Mouse (Mus musculus) cerebral cortex, adult 2 months (tissue): ENCODE results near the gene Casp8ap2.

Source experiments
- WGBS: fragments of 180-500 bp; shearing (Covaris S2); methylation state at CpG from one replicate; pipeline ENCODE4 v1.1.7; 2018; 5-methylcytosine and 5-hydroxymethylcytosine counted together

The Casp8ap2 gene

DNA sequence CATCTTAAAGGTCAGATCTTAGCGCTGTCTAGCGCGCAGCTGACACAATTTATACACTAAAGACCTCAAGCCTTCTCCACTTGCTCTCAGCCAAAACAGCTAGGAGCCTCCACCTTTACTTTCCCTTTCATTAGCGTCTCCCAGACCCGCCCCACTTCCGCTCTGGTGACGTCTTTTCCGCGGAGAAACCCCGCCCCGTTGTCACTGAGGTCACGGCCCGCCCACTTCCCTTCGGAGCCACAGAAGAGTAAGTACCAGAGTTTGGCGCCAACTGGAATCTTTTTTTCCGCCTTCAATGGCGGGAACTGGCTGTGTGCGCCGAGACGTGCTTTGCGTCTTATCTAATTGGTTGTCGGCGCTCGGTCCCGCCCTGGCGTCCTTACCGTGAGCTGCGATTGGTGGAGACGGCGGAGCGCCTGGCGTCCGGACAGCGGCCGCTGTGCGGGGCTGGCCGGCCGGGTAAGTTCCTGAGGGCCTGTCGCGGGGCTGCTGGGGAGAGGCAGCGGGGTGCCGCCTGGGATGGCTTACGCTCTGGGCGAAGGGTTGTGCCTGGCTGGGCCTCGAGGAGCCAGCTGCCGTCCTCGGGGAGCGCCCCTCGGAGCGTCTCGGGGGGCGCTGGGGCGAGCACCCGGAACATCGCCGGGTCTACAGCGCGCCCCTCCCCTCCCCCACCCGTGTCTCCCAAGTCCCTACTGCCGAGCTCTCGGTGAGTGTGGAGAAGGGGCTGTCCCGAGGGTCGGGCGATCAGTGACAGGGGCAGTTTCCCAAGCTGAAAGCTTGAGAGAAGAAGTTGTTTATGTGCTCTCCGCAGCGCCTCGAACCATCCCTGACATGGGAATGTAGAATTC lies at the start of gene Casp8ap2:
Gene Casp8ap2, plus strand, starts transcription at position 418 of the 848 bp plus-strand sequence.
- WGBS: under 1% methylated on average over 66 of the region's 67 CpGs

DNA sequence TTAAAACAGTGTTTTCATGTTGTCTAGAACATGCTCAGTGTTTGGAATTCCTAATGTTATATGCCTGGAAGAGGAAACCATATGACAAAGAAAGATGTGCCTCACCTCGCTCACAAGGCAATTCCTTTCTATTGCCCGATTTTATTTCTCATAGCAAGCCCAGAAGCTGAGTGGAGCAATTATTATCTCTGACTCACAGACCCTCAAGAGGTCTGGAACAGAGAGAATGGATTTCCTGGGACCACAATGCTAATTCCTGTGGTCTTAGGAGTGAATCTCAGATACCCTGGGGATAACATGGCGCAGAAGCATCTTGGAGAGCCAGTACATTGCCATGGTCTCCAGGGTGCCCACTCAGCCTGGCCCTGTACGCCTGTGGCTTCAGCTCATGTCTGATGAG lies 46.2 kb upstream of the Casp8ap2 start:
- 81% methylated on average over 4 of the region's 4 CpGs for WGBS

DNA sequence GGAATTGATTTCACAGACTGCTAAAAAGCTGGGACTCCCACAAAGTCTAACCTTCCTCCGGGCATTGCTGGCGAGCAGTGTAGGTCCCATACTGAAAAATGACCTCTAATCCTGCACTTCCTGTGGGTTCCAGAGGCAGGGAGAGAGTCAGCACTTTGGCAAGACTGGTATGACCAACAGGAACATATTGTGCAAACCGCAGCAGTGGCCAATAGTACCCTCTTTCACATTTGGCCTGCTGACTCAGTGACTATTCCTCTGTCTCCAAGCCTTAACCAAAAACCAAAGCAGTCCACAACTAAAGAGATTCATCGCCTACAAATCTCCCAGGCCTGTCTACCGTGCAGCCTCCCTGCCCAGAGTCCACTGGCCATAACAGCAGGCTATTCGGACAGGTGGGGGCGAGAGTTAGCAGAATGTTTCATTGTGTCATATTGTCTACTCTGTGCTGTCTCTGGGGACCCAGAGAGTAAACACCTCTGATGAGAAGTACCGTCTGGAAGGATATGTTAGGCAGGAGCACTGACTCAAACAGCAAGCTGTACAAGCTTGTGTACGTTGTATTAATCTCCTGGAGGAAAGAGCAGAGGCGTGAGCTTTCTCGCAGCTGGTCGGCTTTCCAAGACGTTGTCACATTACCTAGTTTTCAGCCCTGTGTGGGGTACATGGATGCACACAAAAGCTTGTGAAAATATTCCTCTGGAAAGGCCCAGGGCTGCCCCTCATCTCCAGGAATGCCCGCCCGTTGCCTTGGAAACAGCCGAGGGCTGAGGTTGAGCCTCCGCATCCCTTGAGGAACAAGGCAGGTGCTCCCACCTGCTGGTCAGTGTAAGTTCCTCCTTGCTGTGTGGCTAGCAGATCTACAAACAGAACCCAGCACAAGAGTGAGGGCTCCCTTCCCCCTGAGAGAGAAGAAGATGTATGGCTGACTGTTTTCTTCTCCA lies 45.0 kb upstream of the Casp8ap2 start:
- WGBS: 41% methylated on average over 17 of the region's 17 CpGs

DNA sequence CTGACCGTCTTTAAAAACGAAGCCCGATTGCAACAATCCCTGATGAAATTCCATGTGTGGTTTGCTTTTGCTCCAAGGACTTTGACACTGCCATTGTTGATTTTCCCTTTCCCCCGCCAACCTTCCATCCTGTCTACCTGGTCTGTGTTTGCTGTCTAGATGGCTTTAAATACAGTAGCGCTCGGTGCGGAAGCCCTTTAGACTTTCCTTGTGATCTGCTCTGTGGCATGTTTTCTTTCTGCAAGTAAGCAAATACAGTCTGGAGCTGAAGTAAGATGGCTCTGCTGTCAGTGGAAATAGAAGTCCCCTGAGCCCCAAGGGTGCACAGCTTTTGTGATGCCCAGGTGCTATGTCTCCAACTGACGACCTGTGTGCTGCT lies 44.3 kb upstream of the Casp8ap2 start:
- 67% methylated on average over 8 of the region's 8 CpGs for WGBS

DNA sequence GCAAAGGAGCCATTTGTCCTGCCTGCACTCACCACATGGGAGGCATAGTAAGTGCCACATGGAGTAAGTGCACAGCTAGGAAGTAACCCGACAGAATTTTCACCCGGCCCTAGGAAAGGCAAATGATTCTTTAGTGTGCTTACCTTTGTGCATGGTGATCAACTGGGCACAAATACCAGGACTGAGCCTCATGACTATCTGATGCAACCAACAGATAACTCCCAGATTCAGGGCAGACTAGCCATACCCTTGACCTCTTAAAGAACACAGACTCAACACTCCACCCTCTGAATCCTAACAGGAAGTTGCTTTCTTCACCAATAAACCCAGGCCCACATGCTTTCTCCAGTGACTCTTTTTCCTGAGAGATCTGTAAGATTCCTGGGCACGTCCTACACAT lies 43.8 kb upstream of the Casp8ap2 start:
- WGBS: 43% methylated on average over 3 of the region's 3 CpGs

DNA sequence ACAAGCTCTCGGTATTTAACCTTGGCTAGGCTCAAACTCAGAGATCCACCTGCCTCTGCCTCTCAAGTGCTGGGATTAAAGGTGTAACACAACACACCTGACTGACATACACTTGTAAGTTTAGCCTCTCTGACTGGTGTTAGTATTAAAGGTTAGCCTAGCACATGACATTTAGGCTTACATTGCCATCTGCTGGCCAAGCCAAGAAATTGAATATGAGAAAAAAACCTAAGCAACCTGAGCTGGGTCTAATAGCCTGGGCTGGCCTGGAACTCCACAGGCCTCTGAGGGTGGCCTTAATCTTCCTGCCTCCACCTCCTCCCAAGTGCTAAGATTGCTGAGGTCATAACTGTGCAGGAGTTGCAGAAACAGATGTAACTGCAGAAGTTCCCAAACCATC lies 43.1 kb upstream of the Casp8ap2 start:
- WGBS: 62% methylated on average over 1 of the region's 1 CpGs

DNA sequence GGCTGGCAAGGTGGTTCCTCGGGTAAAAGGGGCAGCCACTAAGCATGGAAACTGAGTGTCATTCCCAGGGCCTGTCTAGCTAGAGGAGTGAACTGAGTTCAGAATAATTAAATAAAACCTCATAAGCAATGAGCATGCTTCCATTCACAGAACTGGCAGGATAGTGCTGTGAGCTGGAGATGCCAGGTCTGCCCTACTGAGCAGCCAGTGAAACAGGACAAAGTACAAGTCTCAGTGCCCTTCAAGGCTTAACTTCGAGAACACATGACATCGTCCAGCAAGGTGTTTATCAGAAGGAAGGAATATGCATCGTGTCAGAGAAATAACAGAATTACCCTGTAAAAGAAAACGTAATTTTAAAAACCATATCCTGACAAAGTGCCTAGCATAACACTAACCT lies 41.7 kb upstream of the Casp8ap2 start:
- WGBS: 86% methylated on average over 5 of the region's 5 CpGs

DNA sequence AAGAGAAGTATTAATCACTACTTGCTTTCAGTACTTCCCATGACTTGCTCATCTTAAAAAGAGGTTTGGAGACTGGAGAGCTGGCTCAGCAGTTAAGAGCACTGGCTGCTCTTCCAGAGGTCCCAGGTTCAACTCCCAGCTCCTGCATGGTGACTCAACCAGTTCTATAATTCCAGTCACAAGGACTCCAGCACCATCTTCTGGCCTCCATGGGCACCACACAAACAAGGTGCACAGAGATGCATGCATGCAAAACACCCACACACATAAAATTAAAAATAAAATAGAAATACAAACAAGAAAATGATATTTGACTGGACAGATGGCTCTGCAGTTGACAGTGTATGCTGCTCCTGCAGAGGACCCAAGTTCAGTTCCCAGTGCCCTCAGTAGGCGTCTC lies 40.6 kb upstream of the Casp8ap2 start:
- 92% methylated on average over 1 of the region's 1 CpGs for WGBS

DNA sequence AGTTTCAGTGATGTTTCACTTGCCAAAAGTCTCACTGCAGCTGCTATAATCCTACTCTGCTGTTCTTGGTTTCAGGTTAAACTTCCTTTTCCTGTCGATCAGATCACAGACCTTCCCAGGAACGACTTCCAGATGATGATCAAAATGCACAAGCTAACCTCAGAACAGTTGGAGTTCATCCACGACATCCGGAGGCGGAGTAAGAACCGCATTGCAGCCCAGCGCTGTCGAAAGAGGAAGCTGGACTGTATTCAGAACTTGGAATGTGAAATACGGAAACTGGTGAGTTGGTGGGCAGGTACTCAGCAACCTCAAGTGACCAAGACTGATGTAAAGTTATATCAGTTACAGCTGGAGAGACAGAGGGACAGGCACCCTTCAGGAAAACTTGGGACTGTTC lies 40.1 kb upstream of the Casp8ap2 start:
- 58% methylated on average over 9 of the region's 9 CpGs for WGBS

DNA sequence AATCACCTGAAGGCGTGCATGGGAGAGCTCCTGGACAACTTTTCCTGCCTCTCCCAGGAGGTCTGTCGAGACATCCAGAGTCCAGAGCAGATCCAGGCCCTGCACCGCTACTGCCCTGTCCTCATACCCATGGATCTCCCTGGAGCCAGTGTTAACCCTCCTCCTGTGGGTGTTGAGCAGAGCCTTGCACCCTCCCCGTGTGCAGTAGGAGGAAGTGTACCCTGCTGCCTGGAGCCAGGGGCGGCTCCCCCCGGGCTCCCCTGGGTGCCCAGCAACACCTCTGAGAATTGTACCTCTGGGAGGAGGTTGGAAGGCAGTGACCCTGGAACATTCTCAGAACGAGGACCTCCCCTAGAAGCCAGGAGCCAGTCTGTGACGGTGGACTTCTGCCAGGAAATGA lies 35.4 kb upstream of the Casp8ap2 start:
- WGBS: 78% methylated on average over 8 of the region's 8 CpGs

DNA sequence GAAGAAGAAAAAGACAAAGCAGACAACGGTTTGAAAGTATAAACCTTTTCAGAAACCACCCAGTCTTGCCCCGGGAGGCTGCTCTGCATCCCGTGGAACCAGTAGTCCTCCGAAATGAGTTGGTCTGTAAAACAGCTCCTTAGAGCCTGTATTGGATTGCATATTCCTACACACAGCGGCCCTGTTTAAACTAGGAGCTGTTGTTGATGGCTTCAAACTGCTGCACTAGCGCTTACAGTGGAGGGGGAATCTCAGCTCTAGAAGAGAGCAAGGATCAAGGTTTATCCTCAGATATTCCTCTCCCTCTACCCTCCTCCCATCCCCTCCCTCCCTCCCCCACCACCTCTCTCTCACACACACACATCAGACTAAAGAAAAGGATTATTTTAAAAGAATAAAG lies 31.1 kb upstream of the Casp8ap2 start:
- 84% methylated on average over 6 of the region's 6 CpGs for WGBS

DNA sequence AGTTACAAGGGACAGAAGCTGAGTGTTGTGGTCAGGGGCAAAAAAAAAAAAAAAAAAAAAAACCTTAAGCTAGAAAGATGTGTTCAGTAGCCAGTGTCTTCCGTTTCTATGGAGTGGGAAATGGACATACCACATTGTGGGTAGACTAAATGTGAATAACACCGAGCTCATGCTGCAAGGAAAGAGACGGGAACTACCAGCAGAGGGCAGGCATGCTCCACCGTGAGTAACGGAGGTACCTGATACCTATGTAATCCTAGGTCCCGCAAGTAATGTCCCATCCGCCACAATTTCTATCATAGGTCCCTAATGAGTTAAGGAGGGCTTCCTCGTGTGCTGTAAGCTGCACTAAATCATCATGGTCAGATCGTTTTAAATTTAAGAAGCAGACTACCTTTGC lies 28.7 kb upstream of the Casp8ap2 start:
- WGBS: 26% methylated on average over 9 of the region's 9 CpGs

DNA sequence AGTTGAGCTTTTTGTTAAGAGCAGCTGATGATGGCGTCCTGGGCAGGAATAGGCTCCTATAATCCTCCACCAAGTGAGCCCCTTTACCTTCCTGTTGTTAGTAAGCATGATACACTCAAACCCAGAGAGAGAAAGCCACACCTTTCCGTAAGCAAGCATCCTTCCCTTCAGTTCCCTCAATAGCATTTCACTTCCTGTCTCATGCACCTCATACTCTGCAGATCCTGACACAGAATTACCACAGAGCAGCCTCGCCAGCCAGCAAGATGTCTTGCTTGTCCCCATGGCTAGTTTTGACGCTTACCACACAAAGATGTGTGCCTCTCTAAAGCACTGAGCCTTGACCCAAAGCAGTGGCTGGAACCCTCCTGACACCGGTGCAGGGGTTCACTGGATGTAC lies 27.7 kb upstream of the Casp8ap2 start:
- 87% methylated on average over 5 of the region's 5 CpGs for WGBS

DNA sequence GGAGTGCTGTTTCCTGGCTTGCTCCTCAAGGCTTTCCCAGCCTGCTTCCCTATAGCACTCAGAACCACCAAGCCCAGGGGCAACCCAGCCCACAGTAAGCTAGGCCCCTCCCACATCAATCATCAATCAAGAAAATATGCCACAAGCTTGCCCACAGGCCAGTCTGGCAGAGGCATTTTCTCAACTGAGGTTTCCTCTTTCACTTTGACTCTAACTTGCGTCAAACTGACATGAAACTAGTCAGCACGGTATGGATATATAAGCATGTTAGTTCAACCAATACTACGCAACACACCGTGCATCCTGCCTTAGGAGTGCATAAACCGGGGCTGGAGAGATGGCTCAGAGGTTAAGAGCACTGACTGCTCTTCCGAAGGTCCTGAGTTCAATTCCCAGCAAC lies 27.0 kb upstream of the Casp8ap2 start:
- 82% methylated on average over 6 of the region's 6 CpGs for WGBS

DNA sequence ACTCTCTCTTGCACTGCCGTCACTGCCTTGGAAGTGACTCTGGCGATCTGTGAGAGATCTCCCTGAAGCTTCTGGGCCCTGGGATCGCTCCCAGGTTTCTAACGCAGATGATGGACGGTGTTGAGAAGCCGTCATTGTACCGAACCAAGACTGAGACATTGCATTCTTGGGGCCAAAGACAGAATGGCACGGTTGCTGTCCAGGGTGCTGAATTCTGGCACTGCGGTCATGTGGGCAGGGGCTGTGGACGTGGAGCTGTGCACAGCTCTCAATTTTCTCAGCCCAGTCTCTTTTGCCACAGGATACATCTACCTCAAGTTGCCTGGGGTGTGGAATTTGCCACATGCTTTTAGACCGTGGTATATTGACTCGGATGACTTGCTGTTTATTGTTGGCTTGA lies 14.1 kb upstream of the Casp8ap2 start:
- WGBS: 43% methylated on average over 12 of the region's 12 CpGs

DNA sequence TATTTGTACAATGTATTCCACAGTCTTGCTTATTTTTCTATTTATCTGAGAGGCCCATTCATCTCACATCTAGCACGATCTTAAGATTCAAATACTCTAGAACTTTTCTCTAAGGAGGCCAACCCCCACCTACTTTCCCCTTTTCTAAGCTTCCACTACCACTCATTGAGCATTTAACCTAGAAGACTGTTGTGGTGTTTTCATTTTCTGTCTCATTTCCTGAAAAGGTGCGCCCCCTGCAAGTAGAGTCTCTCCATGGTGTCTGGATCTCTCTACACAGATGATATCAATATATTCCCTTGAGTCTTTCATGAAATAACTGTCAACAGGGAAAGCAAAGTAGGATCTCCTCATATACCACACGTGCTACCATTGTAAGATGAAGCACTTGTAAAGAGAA lies 12.6 kb upstream of the Casp8ap2 start, which contains the start of gene Gja10:
Gene Gja10, minus strand, starts transcription at position 101 of the 400 bp plus-strand sequence.
- 82% methylated on average over 3 of the region's 3 CpGs for WGBS

DNA sequence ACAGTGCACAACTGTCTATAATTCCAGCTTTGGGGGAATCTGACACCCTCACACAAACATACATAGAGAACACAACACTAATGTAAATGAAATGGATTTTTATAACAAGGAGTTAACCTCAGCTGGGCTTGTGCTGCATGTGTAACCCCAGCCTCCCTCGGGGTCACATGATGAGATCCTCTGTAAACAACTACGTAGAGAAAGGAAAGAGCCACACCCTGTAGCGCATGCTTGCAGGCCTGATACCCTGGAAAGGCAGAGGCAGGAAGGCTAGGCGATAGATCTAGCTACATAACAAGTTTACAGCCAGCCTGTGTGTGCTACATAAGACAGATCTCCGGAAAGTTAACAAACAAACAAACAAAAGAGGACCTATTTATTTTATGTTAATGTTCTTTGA lies 36.4 kb downstream of the Casp8ap2 start:
- 75% methylated on average over 5 of the region's 5 CpGs for WGBS

DNA sequence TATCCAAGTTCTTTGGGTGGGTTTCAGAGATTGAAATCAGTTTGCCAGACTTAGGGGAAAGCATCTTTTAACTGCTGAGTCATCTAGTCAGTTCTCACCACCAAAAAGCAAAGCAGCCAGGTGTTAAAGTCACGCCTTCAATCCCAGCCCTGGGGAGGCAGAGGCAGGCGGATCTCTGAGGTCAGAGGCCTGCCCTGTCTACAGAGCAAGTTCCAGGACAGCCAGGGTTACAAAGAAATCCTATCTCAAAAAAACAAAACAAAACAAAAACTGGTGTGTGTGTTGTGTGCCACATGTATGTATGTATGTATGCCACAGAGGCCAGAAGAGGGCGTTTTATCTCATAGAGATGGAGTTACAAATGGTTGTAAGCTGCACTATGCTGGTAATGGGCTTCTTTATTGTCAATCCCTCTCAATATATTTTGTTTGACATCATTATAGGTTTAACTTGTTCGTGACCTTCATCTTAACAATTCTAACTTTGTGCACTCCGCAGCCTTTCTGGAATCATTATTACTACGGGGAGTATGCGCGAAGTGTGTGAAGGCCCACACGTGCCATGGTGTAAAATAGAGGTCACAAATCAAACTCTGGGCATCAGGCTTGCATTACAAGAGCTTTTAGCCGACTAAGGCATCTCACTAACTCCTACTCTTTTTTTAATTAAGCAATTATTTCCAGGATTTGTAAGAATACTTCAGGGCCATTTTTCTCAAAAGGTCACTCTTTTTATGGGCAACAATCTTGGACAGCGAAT lies 41.1 kb downstream of the Casp8ap2 start:
- 52% methylated on average over 11 of the region's 11 CpGs for WGBS

DNA sequence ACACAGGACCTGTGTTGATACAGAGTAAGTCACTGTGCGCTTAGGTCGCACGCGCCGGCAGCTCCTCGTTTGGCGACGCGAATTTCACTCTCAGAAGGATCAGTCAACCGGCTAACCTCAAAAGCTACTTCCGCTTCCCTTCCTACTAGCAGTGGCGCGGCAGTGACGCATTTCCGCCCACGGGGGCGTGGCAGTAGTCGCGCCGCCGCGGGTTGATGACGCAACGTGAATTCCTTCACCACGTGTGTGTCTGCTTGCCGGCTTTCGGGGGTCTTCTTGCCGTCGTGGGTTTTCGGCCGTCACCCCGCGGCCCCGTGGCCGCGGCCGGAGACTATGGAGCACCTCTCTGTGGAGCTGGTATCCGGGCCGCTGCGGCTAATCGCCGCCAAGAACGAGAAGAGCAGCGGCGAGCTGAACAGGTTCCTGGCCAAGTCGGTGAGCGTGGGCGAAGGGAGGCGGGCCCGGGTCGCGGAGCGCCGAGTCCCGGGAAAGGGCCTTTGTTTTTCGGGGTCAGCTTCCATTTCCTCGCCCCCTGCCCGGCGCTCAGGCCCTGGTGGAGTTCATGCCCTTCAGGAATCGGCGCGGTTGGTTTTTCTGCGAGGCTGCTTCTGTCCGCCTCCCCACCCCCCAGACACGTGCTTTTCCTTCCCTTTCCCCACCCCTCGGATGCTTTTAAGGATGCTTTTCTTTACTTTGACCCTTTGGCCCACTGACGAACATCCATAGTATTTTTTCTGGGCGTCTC lies 41.8 kb downstream of the Casp8ap2 start, which contains the start of gene Mdn1:
Gene Mdn1, plus strand, starts transcription at position 202 of the 745 bp plus-strand sequence.
- whole genome bisulfite sequencing: under 1% methylated on average over 68 of the region's 68 CpGs

DNA sequence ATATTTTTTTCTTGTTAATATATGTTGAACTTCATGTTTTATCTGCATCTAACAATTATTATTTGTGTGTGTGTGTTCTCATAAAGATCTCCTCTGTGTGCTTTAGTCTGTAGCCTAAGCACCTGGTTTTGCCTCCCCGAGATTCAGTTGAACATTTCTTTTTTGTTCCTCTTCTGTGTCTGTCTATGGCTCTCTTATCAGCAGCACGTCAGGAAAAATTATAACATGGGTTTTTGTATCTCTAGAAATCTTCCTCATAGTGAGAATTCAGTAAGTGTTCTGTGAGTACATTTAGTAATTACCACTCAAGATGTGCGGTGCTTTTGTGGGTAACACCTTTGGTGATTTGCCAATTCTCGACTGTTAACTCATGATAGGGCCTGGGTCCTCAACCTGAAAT lies 50.6 kb downstream of the Casp8ap2 start:
- 86% methylated on average over 4 of the region's 4 CpGs for WGBS

DNA sequence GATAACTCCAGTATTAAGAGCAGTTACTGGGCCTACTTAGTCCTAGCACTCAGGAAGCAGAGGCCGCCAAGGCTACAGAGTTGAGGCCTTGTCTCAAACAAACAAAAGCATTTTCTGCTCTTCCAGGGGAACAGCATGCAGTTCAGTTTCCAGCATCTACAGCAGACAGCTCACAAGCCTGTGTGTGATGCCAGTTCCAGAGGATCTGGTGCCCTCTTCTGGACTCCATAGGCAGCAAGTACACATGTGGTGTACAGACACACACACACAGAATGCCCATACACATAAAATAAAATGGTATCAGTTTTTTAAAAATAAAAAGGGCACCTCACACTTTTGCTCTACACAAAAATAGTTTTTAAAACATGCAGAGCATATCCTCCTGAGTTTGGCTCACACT lies 53.0 kb downstream of the Casp8ap2 start:
- 76% methylated on average over 1 of the region's 1 CpGs for WGBS
